Mouse (Mus musculus): Measurements from ENCODE around the gene Rpl27. TPM values are rescaled to one million over a fixed set of nuclear protein-coding genes. Genes with fewer than 3 reads are reported as not detected.
A peak's percentile ranks its signal among the peaks of the same experiment; 100 is the strongest.

The Rpl27 gene
- polyA plus RNA-seq (2015; fragmentation: Nextera tagmentation; extraction: Ambion mirVana): 273 and 291 TPM in 2 replicates

GRCm38 (mm10) chr11:101442127-101442693, at the start of gene Rpl27:
Rpl27 (plus strand) TSS chr11:101442298.
- Histone ChIP-seq H3K9ac (ENCODE audit: low read length) (peak within 1 kb of the TSS; percentile 77), H3K36me3 (ENCODE audit: control insufficient read depth, insufficient read depth, low read length) (peaks cover 21% of the 10 kb centered on the region), H3K4me1 (replicated peaks; ENCODE audit: control insufficient read depth, insufficient read depth, low read length) (peaks cover 15% of the 10 kb centered on the region), H3K4me3 (ENCODE audit: low read length) (peak within 1 kb of the TSS; percentile 61), H3K27ac (ENCODE audit: low read length) (peak within 1 kb of the TSS; percentile 74), H3K27me3 (ENCODE audit: control insufficient read depth, insufficient read depth, low read depth, low read length) (no peaks in the 10 kb centered on the region), H3K9me3 (ENCODE audit: control insufficient read depth, low read length) (no peaks in the 10 kb centered on the region), H3K4me2 (ENCODE audit: low read depth, low read length) (peak within 1 kb of the TSS; percentile 88)
- peak; percentile 99 for ATAC-seq (ENCODE audit: low read depth)
- WGBS: under 1% methylated on average over 42 of the region's 42 CpGs

GRCm38 (mm10) chr11:101395110-101395509, 47.0 kb upstream of the Rpl27 start:
- no peak overlapping the region for H3K4me3 ChIP-seq (ENCODE audit: low read length)
- no peak overlapping the region for H3K4me2 ChIP-seq (ENCODE audit: low read depth, low read length)
- WGBS: 0% methylated on average over 8 of the region's 8 CpGs
- ATAC-seq (ENCODE audit: low read depth): peak; percentile 75
- H3K27ac ChIP-seq (ENCODE audit: low read length): no peak overlapping the region
- no peaks in the 10 kb centered on the region for H3K4me1 ChIP-seq (replicated peaks; ENCODE audit: control insufficient read depth, insufficient read depth, low read length)
- no peaks in the 10 kb centered on the region for H3K36me3 ChIP-seq (ENCODE audit: control insufficient read depth, insufficient read depth, low read length)
- no peaks in the 10 kb centered on the region for H3K27me3 ChIP-seq (ENCODE audit: control insufficient read depth, insufficient read depth, low read depth, low read length)
- no peak overlapping the region for H3K9ac ChIP-seq (ENCODE audit: low read length)
- H3K9me3 ChIP-seq (ENCODE audit: control insufficient read depth, low read length): no peaks in the 10 kb centered on the region

- no peak overlapping the region for H3K4me3 ChIP-seq (ENCODE audit: low read length)
- ATAC-seq (ENCODE audit: low read depth): no peak
- no peak overlapping the region for H3K9ac ChIP-seq (ENCODE audit: low read length)
- H3K27ac ChIP-seq (ENCODE audit: low read length): no peak overlapping the region
- 88% methylated on average over 2 of the region's 2 CpGs for WGBS
- no peaks in the 10 kb centered on the region for H3K9me3 ChIP-seq (ENCODE audit: control insufficient read depth, low read length)
- H3K27me3 ChIP-seq (ENCODE audit: control insufficient read depth, insufficient read depth, low read depth, low read length): no peaks in the 10 kb centered on the region
- no peak overlapping the region for H3K4me2 ChIP-seq (ENCODE audit: low read depth, low read length)
- peaks cover 6% of the 10 kb centered on the region for H3K4me1 ChIP-seq (replicated peaks; ENCODE audit: control insufficient read depth, insufficient read depth, low read length)
- H3K36me3 ChIP-seq (ENCODE audit: control insufficient read depth, insufficient read depth, low read length): peaks cover 18% of the 10 kb centered on the region
Measured at GRCm38 (mm10) chr11:101415306-101415705, 26.8 kb upstream of the Rpl27 start.

GRCm38 (mm10) chr11:101416433-101417100, 25.5 kb upstream of the Rpl27 start:
- peaks cover 6% of the 10 kb centered on the region for H3K4me1 ChIP-seq (replicated peaks; ENCODE audit: control insufficient read depth, insufficient read depth, low read length)
- under 1% methylated on average over 11 of the region's 11 CpGs for WGBS
- H3K9ac ChIP-seq (ENCODE audit: low read length): peak overlapping the region; percentile 86
- peak overlapping the region; percentile 82 for H3K4me2 ChIP-seq (ENCODE audit: low read depth, low read length)
- no peaks in the 10 kb centered on the region for H3K9me3 ChIP-seq (ENCODE audit: control insufficient read depth, low read length)
- no peaks in the 10 kb centered on the region for H3K27me3 ChIP-seq (ENCODE audit: control insufficient read depth, insufficient read depth, low read depth, low read length)
- H3K4me3 ChIP-seq (ENCODE audit: low read length): peak overlapping the region; percentile 66
- ATAC-seq (ENCODE audit: low read depth): peak; percentile 8; the same call in 1 of the 2 replicates
- H3K27ac ChIP-seq (ENCODE audit: low read length): 0 out of 2 replicates have a peak overlapping the region, but pooled peaks have one; percentile 4
- H3K36me3 ChIP-seq (ENCODE audit: control insufficient read depth, insufficient read depth, low read length): peaks cover 10% of the 10 kb centered on the region

- ATAC-seq (ENCODE audit: low read depth): peak; percentile 79
- peak within 1 kb of the TSS; percentile 66 for H3K4me3 ChIP-seq (ENCODE audit: low read length)
- H3K4me2 ChIP-seq (ENCODE audit: low read depth, low read length): peak within 1 kb of the TSS; percentile 82
- no peaks in the 10 kb centered on the region for H3K9me3 ChIP-seq (ENCODE audit: control insufficient read depth, low read length)
- under 1% methylated on average over 38 of the region's 45 CpGs for WGBS
- H3K4me1 ChIP-seq (replicated peaks; ENCODE audit: control insufficient read depth, insufficient read depth, low read length): peaks cover 6% of the 10 kb centered on the region
- H3K9ac ChIP-seq (ENCODE audit: low read length): peak within 1 kb of the TSS; percentile 86
- peaks cover 5% of the 10 kb centered on the region; the same call in 1 of the 2 replicates for H3K36me3 ChIP-seq (ENCODE audit: control insufficient read depth, insufficient read depth, low read length)
- peak within 1 kb of the TSS; percentile 53; the same call in 1 of the 2 replicates for H3K27ac ChIP-seq (ENCODE audit: low read length)
- no peaks in the 10 kb centered on the region for H3K27me3 ChIP-seq (ENCODE audit: control insufficient read depth, insufficient read depth, low read depth, low read length)
Measured at GRCm38 (mm10) chr11:101417101-101417855, 24.8 kb upstream of the Rpl27 start, which contains the start of gene Aarsd1. Aarsd1 (minus strand) TSS chr11:101417615.

GRCm38 (mm10) chr11:101418991-101419390, 23.1 kb upstream of the Rpl27 start:
- no peaks in the 10 kb centered on the region for H3K36me3 ChIP-seq (ENCODE audit: control insufficient read depth, insufficient read depth, low read length)
- no peak overlapping the region for H3K4me2 ChIP-seq (ENCODE audit: low read depth, low read length)
- no peak overlapping the region for H3K27ac ChIP-seq (ENCODE audit: low read length)
- no peak overlapping the region for H3K4me3 ChIP-seq (ENCODE audit: low read length)
- no peak overlapping the region for H3K9ac ChIP-seq (ENCODE audit: low read length)
- H3K4me1 ChIP-seq (replicated peaks; ENCODE audit: control insufficient read depth, insufficient read depth, low read length): peaks cover 6% of the 10 kb centered on the region
- no peaks in the 10 kb centered on the region for H3K27me3 ChIP-seq (ENCODE audit: control insufficient read depth, insufficient read depth, low read depth, low read length)
- ATAC-seq (ENCODE audit: low read depth): no peak
- no peaks in the 10 kb centered on the region for H3K9me3 ChIP-seq (ENCODE audit: control insufficient read depth, low read length)
- 58% methylated on average over 6 of the region's 6 CpGs for WGBS

- WGBS: 33% methylated on average over 3 of the region's 3 CpGs
- no peak overlapping the region for H3K4me3 ChIP-seq (ENCODE audit: low read length)
- H3K4me1 ChIP-seq (replicated peaks; ENCODE audit: control insufficient read depth, insufficient read depth, low read length): peaks cover 6% of the 10 kb centered on the region
- H3K27ac ChIP-seq (ENCODE audit: low read length): no peak overlapping the region
- no peaks in the 10 kb centered on the region for H3K9me3 ChIP-seq (ENCODE audit: control insufficient read depth, low read length)
- no peak overlapping the region for H3K9ac ChIP-seq (ENCODE audit: low read length)
- H3K27me3 ChIP-seq (ENCODE audit: control insufficient read depth, insufficient read depth, low read depth, low read length): no peaks in the 10 kb centered on the region
- no peaks in the 10 kb centered on the region for H3K36me3 ChIP-seq (ENCODE audit: control insufficient read depth, insufficient read depth, low read length)
- H3K4me2 ChIP-seq (ENCODE audit: low read depth, low read length): no peak overlapping the region
- no peak for ATAC-seq (ENCODE audit: low read depth)
Measured at GRCm38 (mm10) chr11:101419610-101420009, 22.5 kb upstream of the Rpl27 start.

- WGBS: 80% methylated on average over 5 of the region's 5 CpGs
- Histone ChIP-seq H3K9ac (ENCODE audit: low read length) (no peak overlapping the region), H3K27me3 (ENCODE audit: control insufficient read depth, insufficient read depth, low read depth, low read length) (no peaks in the 10 kb centered on the region), H3K27ac (ENCODE audit: low read length) (no peak overlapping the region), H3K36me3 (ENCODE audit: control insufficient read depth, insufficient read depth, low read length) (no peaks in the 10 kb centered on the region), H3K9me3 (ENCODE audit: control insufficient read depth, low read length) (no peaks in the 10 kb centered on the region), H3K4me1 (replicated peaks; ENCODE audit: control insufficient read depth, insufficient read depth, low read length) (peaks cover 6% of the 10 kb centered on the region), H3K4me2 (ENCODE audit: low read depth, low read length) (no peak overlapping the region), H3K4me3 (ENCODE audit: low read length) (no peak overlapping the region)
- no peak for ATAC-seq (ENCODE audit: low read depth)
Measured at GRCm38 (mm10) chr11:101420148-101420547, 21.9 kb upstream of the Rpl27 start.

Measured in lung, embryonic 16.5 days (tissue).